Mouse (Mus musculus): ENCODE data around the gene Sipa1l1. TPM values are rescaled to one million over a fixed set of nuclear protein-coding genes. Genes with fewer than 3 reads are reported as not detected.

The Sipa1l1 gene
- polyA plus RNA-seq, 1 experiment from 2014 or later = 39.0 TPM

DNA sequence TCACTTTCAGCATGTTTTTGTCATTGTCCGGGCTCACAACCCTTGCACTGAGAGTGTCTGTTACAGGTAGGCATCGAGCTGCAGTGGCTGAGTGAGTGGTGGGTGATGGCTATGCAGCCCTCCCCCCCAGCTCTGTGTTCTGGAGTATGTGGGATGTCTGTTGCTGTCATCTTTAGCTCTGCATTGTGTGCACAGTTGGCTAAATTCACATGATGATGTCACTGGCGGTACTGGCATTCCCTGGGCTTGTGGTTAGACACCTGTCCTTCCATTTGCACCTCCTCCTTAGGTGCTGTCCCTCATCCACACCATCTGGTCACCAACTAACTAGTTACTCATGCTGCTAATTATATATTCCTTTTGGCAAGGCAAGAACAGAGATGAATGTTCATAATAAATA lies 218.5 kb downstream of the Sipa1l1 start:
- no peak overlapping the region; the same call in 1 of the 2 replicates for H3K27ac ChIP-seq
- no peaks in the 10 kb centered on the region for H3K9me3 ChIP-seq
- no peak overlapping the region for H3K4me3 ChIP-seq
- WGBS = 88% methylated on average over 3 of the region's 3 CpGs
- H3K27me3 ChIP-seq = no peaks in the 10 kb centered on the region
- no peak overlapping the region for H3K9ac ChIP-seq
- 0 out of 2 replicates have a peak, but pooled peaks cover 2% of the 10 kb centered on the region for H3K4me1 ChIP-seq
- peaks cover 19% of the 10 kb centered on the region for H3K36me3 ChIP-seq
- H3K4me2 ChIP-seq = no peak overlapping the region
- no peak for ATAC-seq (ENCODE audit: insufficient number of reproducible peaks, low FRiP score, low TSS enrichment, low read depth)

DNA sequence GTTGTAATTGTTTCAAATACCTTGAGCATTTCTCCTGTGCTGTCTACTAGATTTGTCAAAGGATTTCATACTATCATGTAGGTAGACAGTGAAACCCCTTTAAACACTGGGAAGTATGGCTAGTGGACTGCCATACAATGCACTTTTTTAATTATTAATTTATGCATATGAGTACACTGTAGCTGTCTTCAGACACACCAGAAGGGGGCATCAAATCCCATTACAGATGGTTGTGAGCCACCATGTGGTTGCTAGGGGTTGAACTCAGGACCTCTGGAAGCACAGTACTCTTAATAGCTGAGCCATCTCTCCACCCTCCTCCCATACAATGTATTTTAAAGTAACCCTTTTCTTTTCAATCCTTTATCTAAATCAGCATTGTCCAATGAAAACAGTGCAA lies 219.0 kb downstream of the Sipa1l1 start:
- Histone ChIP-seq H3K4me3 (no peak overlapping the region), H3K4me1 (peaks cover 3% of the 10 kb centered on the region; the same call in 1 of the 2 replicates), H3K4me2 (no peak overlapping the region), H3K36me3 (peaks cover 19% of the 10 kb centered on the region), H3K9ac (no peak overlapping the region), H3K27me3 (no peaks in the 10 kb centered on the region), H3K27ac (no peak overlapping the region), H3K9me3 (no peaks in the 10 kb centered on the region)
- no peak for ATAC-seq (ENCODE audit: insufficient number of reproducible peaks, low FRiP score, low TSS enrichment, low read depth)

DNA sequence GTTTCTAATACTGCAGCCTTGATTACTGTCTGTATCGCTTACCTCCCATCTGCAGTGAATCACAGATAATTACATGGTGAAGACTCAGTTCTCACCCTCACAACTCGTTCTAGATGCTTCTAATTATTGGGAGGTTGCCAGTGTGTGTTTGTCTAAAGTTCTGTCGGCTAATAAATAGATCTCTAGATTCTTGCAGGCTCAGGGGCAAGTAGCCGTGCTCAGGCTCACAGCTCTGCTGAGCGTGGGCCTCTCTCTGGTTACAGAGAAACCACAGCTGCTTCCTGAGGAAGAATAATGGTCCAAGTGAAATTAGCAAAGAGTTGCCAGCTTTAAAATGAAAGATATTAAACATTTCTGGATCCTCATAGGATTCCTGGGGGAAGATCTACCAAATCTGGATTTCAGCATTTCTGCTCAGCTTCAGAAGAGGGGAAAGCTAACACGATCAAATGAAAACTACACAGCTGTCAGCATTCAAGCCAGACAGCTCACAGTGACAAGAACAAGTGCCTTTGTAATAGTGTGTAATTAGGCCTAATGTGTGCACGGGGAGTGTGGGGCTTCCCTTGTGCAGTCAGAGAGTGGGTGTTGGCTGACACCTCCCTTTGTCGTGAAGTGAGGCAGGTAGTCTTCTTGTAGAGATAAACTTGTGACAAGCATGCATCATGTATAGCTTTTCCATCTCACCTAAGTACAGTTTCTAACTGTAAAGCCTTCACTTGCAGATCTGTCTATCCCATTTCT lies 225.2 kb downstream of the Sipa1l1 start:
- WGBS = 35% methylated on average over 8 of the region's 8 CpGs
- no peak overlapping the region for H3K9ac ChIP-seq
- H3K4me3 ChIP-seq = no peak overlapping the region
- ATAC-seq (ENCODE audit: insufficient number of reproducible peaks, low FRiP score, low TSS enrichment, low read depth) = no peak
- peaks cover 12% of the 10 kb centered on the region for H3K4me1 ChIP-seq
- peaks cover under 1% of the 10 kb centered on the region; the same call in 1 of the 2 replicates for H3K36me3 ChIP-seq
- H3K9me3 ChIP-seq = no peaks in the 10 kb centered on the region
- peak overlapping the region; percentile 28; the same call in 1 of the 2 replicates for H3K27ac ChIP-seq
- H3K27me3 ChIP-seq = no peaks in the 10 kb centered on the region
- H3K4me2 ChIP-seq = no peak overlapping the region

DNA sequence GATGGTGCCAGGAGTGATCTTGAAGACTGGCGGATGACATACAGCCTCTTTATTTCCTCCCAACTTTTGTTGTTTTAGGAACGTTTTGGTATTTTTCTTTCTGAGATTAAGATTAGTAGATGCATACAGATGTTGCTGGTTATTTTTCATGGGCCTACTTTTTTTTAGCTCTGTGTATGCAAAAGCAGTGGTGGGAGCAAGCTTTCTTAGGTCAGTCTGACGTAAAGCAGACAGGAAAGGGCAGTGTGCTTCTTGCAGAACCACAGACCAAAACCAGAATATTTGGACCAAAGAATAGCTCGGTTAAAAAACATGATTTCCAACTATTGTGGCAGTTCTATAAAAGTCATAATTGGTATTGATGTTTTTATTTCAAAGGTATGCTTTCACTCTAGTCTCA lies 226.1 kb downstream of the Sipa1l1 start:
- Histone ChIP-seq H3K4me3 (no peak overlapping the region), H3K27me3 (no peaks in the 10 kb centered on the region), H3K4me1 (peaks cover 15% of the 10 kb centered on the region), H3K27ac (no peak overlapping the region), H3K4me2 (no peak overlapping the region), H3K9me3 (no peaks in the 10 kb centered on the region), H3K36me3 (peaks cover 9% of the 10 kb centered on the region; the same call in 1 of the 2 replicates), H3K9ac (no peak overlapping the region)
- 77% methylated on average over 4 of the region's 4 CpGs for WGBS
- ATAC-seq (ENCODE audit: insufficient number of reproducible peaks, low FRiP score, low TSS enrichment, low read depth) = no peak

DNA sequence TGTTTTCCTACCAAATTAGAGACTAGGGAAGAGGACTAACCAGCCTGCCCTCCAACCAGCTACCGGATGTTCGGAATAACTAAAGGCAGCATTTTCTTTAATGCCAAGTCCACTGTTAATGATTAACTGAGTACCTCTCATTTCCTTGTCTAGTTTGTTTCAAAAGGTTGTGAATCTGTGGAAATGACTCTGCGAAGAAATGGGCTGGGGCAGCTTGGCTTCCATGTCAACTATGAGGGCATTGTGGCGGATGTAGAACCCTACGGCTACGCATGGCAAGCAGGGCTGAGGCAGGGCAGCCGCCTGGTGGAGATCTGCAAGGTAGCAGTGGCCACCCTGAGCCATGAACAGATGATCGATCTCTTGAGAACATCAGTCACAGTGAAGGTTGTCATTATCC lies 228.1 kb downstream of the Sipa1l1 start:
- Histone ChIP-seq H3K27ac (peak overlapping the region; percentile 17; the same call in 1 of the 2 replicates), H3K36me3 (peaks cover 11% of the 10 kb centered on the region; the same call in 1 of the 2 replicates), H3K4me2 (no peak overlapping the region), H3K27me3 (no peaks in the 10 kb centered on the region), H3K4me1 (peaks cover 18% of the 10 kb centered on the region), H3K4me3 (no peak overlapping the region), H3K9me3 (no peaks in the 10 kb centered on the region), H3K9ac (no peak overlapping the region)
- ATAC-seq (ENCODE audit: insufficient number of reproducible peaks, low FRiP score, low TSS enrichment, low read depth) = no peak
- 89% methylated on average over 8 of the region's 8 CpGs for WGBS

DNA sequence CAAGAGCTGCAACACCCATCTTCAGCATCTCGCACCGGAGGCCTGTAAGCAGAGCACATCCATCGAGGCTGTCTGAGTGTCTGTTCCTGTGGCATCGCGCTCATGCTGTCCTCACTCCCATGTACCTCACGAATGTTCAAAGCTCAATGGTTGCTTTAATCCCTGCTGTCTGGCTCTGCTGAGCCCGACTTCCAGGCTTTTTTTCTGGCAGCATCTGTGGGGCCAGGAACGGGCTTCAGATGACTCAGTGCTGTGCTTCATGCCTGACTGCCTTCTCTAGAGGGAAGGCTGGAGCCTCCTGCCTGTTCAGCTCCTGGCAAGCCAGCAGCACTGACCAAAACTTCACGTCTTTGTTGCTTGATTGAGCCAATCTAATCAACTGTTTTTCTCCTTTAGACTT lies 228.6 kb downstream of the Sipa1l1 start:
- Histone ChIP-seq H3K4me2 (no peak overlapping the region), H3K9me3 (no peaks in the 10 kb centered on the region), H3K9ac (no peak overlapping the region), H3K36me3 (peaks cover 14% of the 10 kb centered on the region; the same call in 1 of the 2 replicates), H3K4me1 (peaks cover 18% of the 10 kb centered on the region), H3K4me3 (no peak overlapping the region), H3K27me3 (no peaks in the 10 kb centered on the region), H3K27ac (peak overlapping the region; percentile 17; the same call in 1 of the 2 replicates)
- no peak for ATAC-seq (ENCODE audit: insufficient number of reproducible peaks, low FRiP score, low TSS enrichment, low read depth)
- WGBS = 62% methylated on average over 9 of the region's 9 CpGs

DNA sequence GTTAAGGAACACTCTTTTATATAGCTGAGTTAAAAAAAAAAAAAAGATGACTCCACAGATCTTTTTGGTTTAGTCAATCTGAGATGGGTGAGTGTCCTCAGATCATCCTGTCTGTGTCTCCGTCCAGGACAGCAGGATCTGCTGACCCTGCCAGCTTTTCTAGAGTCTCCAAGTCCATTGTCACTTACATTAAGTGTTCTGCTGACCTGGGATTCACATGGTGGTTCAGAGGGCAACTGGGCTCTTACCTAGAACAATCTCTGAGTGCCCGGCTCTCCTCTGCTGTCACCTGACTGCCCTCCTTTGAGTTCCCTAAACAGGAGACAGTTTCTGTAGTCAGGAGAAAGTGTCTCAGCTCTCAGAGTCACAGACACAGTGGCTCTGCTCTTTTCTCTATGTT lies 229.8 kb downstream of the Sipa1l1 start:
- no peak for ATAC-seq (ENCODE audit: insufficient number of reproducible peaks, low FRiP score, low TSS enrichment, low read depth)
- H3K4me2 ChIP-seq = no peak overlapping the region

DNA sequence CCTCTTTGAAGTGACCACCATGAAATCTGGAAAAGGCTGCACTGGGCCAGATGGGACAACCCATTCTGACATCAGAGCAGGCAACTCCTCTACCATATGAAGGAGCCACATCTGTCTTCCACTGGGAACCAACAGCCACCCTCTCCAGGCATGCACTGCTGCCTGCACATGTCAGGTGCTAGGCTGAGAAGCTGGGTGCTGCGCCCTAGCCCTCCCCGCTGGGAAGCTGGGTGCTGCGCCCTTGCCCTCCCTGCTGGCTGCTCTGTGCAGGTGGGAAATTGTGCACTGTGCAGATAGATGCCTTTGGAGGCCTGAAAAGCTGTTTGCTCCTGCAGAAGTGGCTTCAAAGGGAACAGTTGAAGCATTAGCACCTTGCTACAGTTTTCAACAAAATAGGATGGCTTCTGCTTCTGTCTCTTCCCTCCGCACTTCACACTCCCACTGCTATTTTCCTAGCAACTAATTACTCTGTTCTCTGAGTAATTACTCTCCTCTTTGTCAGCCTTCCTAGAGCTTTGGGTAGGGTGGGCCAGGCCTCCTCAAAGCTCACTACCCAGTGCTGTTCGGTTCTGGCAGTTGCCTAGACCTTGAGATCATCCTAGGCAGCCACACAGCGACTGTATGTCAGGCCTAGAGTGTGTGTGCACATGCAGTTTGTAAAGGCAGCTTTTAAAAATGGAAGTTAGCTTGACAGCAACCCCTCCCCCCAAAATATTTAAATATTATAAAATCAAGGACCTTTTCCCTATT lies 231.0 kb downstream of the Sipa1l1 start:
- H3K27ac ChIP-seq = no peak overlapping the region; the same call in 1 of the 2 replicates
- no peak overlapping the region for H3K4me3 ChIP-seq
- no peak for ATAC-seq (ENCODE audit: insufficient number of reproducible peaks, low FRiP score, low TSS enrichment, low read depth)
- H3K4me2 ChIP-seq = no peak overlapping the region
- peaks cover 27% of the 10 kb centered on the region; the same call in 1 of the 2 replicates for H3K36me3 ChIP-seq
- no peaks in the 10 kb centered on the region for H3K9me3 ChIP-seq
- WGBS = 76% methylated on average over 6 of the region's 6 CpGs
- H3K9ac ChIP-seq = no peak overlapping the region
- no peaks in the 10 kb centered on the region for H3K27me3 ChIP-seq
- H3K4me1 ChIP-seq = peaks cover 12% of the 10 kb centered on the region

More for the DNA sequence above, 229.8 kb downstream of the Sipa1l1 start:
- Histone ChIP-seq H3K9me3 (no peaks in the 10 kb centered on the region), H3K4me3 (no peak overlapping the region), H3K27me3 (no peaks in the 10 kb centered on the region), H3K36me3 (peaks cover 24% of the 10 kb centered on the region; the same call in 1 of the 2 replicates), H3K9ac (no peak overlapping the region), H3K27ac (no peak overlapping the region), H3K4me1 (peaks cover 15% of the 10 kb centered on the region)
- WGBS = 88% methylated on average over 2 of the region's 2 CpGs

DNA sequence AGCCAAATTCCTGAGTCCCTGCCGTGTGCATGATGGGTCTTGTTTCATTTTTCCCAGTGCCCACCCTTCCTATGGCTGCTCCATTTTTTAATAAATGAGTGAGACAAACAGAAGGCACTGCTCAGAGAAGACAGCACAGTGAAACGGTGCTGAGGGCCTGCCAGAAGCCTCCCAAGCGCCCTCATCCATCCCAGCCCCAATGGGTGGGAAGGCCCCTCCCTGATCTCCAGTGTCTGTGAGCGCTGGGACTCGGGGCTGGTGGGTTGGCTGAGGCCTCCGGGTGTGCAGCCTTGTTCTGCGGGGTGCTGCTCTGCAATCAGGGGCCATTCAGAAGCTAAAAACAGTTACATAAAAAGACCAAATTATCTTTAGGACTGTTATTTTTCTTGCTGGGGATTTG lies 231.7 kb downstream of the Sipa1l1 start:
- Histone ChIP-seq H3K4me2 (no peak overlapping the region), H3K4me1 (peaks cover 12% of the 10 kb centered on the region), H3K9ac (no peak overlapping the region), H3K27ac (no peak overlapping the region), H3K9me3 (no peaks in the 10 kb centered on the region), H3K27me3 (no peaks in the 10 kb centered on the region), H3K4me3 (no peak overlapping the region), H3K36me3 (peaks cover 27% of the 10 kb centered on the region; the same call in 1 of the 2 replicates)
- 56% methylated on average over 7 of the region's 7 CpGs for WGBS
- no peak for ATAC-seq (ENCODE audit: insufficient number of reproducible peaks, low FRiP score, low TSS enrichment, low read depth)

DNA sequence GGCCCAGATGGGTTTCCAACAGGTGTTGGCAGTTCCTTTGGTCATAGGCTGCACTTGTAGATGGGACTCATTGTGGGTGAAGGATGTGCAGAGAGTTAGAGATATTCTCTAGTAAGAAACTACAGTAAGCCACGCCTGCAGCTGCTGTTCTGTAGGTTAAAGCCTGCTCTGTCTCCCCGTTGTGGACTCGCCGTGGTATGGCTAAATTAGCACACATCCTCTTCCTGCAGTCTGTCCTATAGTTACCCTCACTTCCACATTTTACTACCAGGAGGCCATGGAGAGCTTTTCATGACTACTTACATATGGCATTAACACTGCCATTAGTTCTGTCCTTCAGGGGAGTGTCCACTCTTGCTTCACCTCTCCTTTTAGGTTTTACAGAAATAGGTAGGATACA lies 232.3 kb downstream of the Sipa1l1 start:
- no peak overlapping the region for H3K9ac ChIP-seq
- 63% methylated on average over 4 of the region's 4 CpGs for WGBS
- H3K4me1 ChIP-seq = peaks cover 12% of the 10 kb centered on the region
- H3K27me3 ChIP-seq = no peaks in the 10 kb centered on the region
- no peak overlapping the region for H3K4me3 ChIP-seq
- peaks cover 27% of the 10 kb centered on the region; the same call in 1 of the 2 replicates for H3K36me3 ChIP-seq
- H3K9me3 ChIP-seq = no peaks in the 10 kb centered on the region
- H3K4me2 ChIP-seq = no peak overlapping the region
- no peak overlapping the region for H3K27ac ChIP-seq
- ATAC-seq (ENCODE audit: insufficient number of reproducible peaks, low FRiP score, low TSS enrichment, low read depth) = no peak

DNA sequence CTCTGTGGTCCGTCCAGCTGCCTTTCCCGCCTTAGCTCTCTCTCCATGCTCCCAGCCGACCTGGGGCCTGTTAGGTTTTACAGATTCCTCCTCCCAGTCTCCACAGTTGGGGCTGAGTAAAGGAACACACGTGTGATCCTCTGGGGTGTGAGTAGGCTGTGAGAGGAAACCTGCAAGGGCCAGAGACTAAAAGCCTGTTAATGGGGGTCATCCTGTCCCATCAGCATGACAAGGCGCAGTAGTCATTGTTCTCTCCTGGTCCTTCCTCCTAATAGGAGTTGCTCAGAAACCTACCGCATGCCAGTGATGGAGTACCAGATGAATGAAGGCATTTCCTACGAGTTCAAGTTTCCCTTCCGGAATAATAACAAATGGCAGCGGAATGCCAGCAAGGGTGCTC lies 233.5 kb downstream of the Sipa1l1 start:
- H3K9ac ChIP-seq = no peak overlapping the region
- H3K36me3 ChIP-seq = peaks cover 27% of the 10 kb centered on the region; the same call in 1 of the 2 replicates
- no peaks in the 10 kb centered on the region for H3K27me3 ChIP-seq
- peaks cover 15% of the 10 kb centered on the region for H3K4me1 ChIP-seq
- H3K4me3 ChIP-seq = no peak overlapping the region
- H3K4me2 ChIP-seq = no peak overlapping the region
- H3K9me3 ChIP-seq = no peaks in the 10 kb centered on the region
- H3K27ac ChIP-seq = 0 out of 2 replicates have a peak overlapping the region, but pooled peaks have one; percentile 11
- 72% methylated on average over 9 of the region's 9 CpGs for WGBS
- ATAC-seq (ENCODE audit: insufficient number of reproducible peaks, low FRiP score, low TSS enrichment, low read depth) = no peak
